Mouse (Mus musculus): ENCODE data around the gene Rps2. TPM values are rescaled to one million over a fixed set of nuclear protein-coding genes. Genes with fewer than 3 reads are reported as not detected.
"Not testable (repeated sequence)": the region's sequence is repeated elsewhere in the genome, so short reads cannot be mapped to it uniquely, and the experiment has no call there.

Rps2 gene
- 770 and 771 TPM in 2 replicates for polyA plus RNA-seq (2015; fragmentation: Nextera tagmentation; extraction: Ambion mirVana)

GRCm38 (mm10) chr17:24717943-24718342 is at the start of gene Rps2, which contains the start of gene Rnf151:
Gene Rps2, plus strand, starts transcription at chr17:24718116.
Gene Rnf151, minus strand, starts transcription at chr17:24718063.
- peak within 1 kb of the TSS; percentile 88 for H3K4me3 ChIP-seq (replicated peaks)
- no peaks in the 10 kb centered on the region for H3K9me3 ChIP-seq
- WGBS, result 88% methylated on average over 4 of the region's 4 CpGs
- H3K27ac ChIP-seq, result no peak within 1 kb of the TSS
- no peaks in the 10 kb centered on the region for H3K27me3 ChIP-seq
- peaks cover 37% of the 10 kb centered on the region for H3K36me3 ChIP-seq
- peak within 1 kb of the TSS; percentile 92; the same call in 1 of the 2 replicates for H3K9ac ChIP-seq (replicated peaks)
- peaks cover 31% of the 10 kb centered on the region for H3K4me1 ChIP-seq (replicated peaks)
- peak within 1 kb of the TSS; percentile 82 for H3K4me2 ChIP-seq (replicated peaks)
- no peak for ATAC-seq

- H3K27ac ChIP-seq, result peak overlapping the region; percentile 84
- WGBS, result 12% methylated on average over 15 of the region's 15 CpGs
- peak overlapping the region; percentile 82 for H3K4me2 ChIP-seq (replicated peaks)
- H3K4me3 ChIP-seq (replicated peaks), result peak overlapping the region; percentile 96
- H3K9me3 ChIP-seq, H3K27me3 ChIP-seq, H3K36me3 ChIP-seq: not testable (repeated sequence)
- H3K4me1 ChIP-seq (replicated peaks), result peaks cover 32% of the 10 kb centered on the region
- H3K9ac ChIP-seq (replicated peaks), result peak overlapping the region; percentile 98
- peak; percentile 49 for ATAC-seq
These were observed 48.7 kb upstream of the Rps2 start for GRCm38 (mm10) chr17:24669214-24669544.

- H3K36me3 ChIP-seq, result no peaks in the 10 kb centered on the region
- H3K4me2 ChIP-seq (replicated peaks), result peak within 1 kb of the TSS; percentile 82
- no peaks in the 10 kb centered on the region for H3K27me3 ChIP-seq
- H3K27ac ChIP-seq, result peak within 1 kb of the TSS; percentile 84
- peak within 1 kb of the TSS; percentile 96 for H3K4me3 ChIP-seq (replicated peaks)
- no peaks in the 10 kb centered on the region for H3K9me3 ChIP-seq
- under 1% methylated on average over 66 of the region's 80 CpGs for WGBS
- peak; percentile 99 for ATAC-seq
- peaks cover 32% of the 10 kb centered on the region for H3K4me1 ChIP-seq (replicated peaks)
- peak within 1 kb of the TSS; percentile 98 for H3K9ac ChIP-seq (replicated peaks)
These were observed 48.2 kb upstream of the Rps2 start, which contains the start of gene Zfp598 for GRCm38 (mm10) chr17:24669545-24670245. Gene Zfp598, plus strand, starts transcription at chr17:24669687.

GRCm38 (mm10) chr17:24670246-24670844 is 47.6 kb upstream of the Rps2 start:
- ATAC-seq, result no peak
- 17% methylated on average over 8 of the region's 8 CpGs for WGBS
- H3K4me3 ChIP-seq (replicated peaks), result peak overlapping the region; percentile 96

GRCm38 (mm10) chr17:24671346-24671745 is 46.6 kb upstream of the Rps2 start:
- no peak for ATAC-seq
- Histone ChIP-seq H3K4me3 (replicated peaks) (no peak overlapping the region), H3K4me1 (replicated peaks) (peaks cover 32% of the 10 kb centered on the region), H3K27me3 (no peaks in the 10 kb centered on the region), H3K4me2 (replicated peaks) (peak overlapping the region; percentile 82), H3K9me3 (no peaks in the 10 kb centered on the region), H3K27ac (no peak overlapping the region), H3K36me3 (no peaks in the 10 kb centered on the region), H3K9ac (replicated peaks) (peak overlapping the region; percentile 98)
- 79% methylated on average over 5 of the region's 5 CpGs for WGBS

More at GRCm38 (mm10) chr17:24670246-24670844, 47.6 kb upstream of the Rps2 start:
- Histone ChIP-seq H3K27ac (peak overlapping the region; percentile 84), H3K4me2 (replicated peaks) (peak overlapping the region; percentile 82), H3K4me1 (replicated peaks) (peaks cover 32% of the 10 kb centered on the region), H3K36me3 (no peaks in the 10 kb centered on the region), H3K9me3 (no peaks in the 10 kb centered on the region), H3K9ac (replicated peaks) (peak overlapping the region; percentile 98), H3K27me3 (no peaks in the 10 kb centered on the region)

- H3K4me2 ChIP-seq (replicated peaks), result no peak overlapping the region
These were observed 45.8 kb upstream of the Rps2 start for GRCm38 (mm10) chr17:24672141-24672540.

GRCm38 (mm10) chr17:24674277-24674676 is 43.6 kb upstream of the Rps2 start:
- WGBS, result 90% methylated on average over 7 of the region's 7 CpGs
- ATAC-seq, result no peak

More at GRCm38 (mm10) chr17:24672141-24672540, 45.8 kb upstream of the Rps2 start:
- Histone ChIP-seq H3K9ac (replicated peaks) (0 out of 2 replicates have a peak overlapping the region, but pooled peaks have one; percentile 98), H3K9me3 (no peaks in the 10 kb centered on the region), H3K4me3 (replicated peaks) (no peak overlapping the region), H3K27me3 (no peaks in the 10 kb centered on the region), H3K27ac (no peak overlapping the region), H3K4me1 (replicated peaks) (peaks cover 32% of the 10 kb centered on the region), H3K36me3 (peaks cover 8% of the 10 kb centered on the region)
- 46% methylated on average over 5 of the region's 5 CpGs for WGBS
- no peak for ATAC-seq

GRCm38 (mm10) chr17:24676187-24676586 is 41.7 kb upstream of the Rps2 start:
- H3K36me3 ChIP-seq, result peaks cover 48% of the 10 kb centered on the region
- WGBS, result 55% methylated on average over 2 of the region's 2 CpGs
- ATAC-seq, result no peak
- H3K4me2 ChIP-seq (replicated peaks), result no peak overlapping the region
- H3K4me1 ChIP-seq (replicated peaks), result peaks cover 12% of the 10 kb centered on the region
- no peak overlapping the region for H3K27ac ChIP-seq
- no peak overlapping the region for H3K9ac ChIP-seq (replicated peaks)
- no peaks in the 10 kb centered on the region for H3K27me3 ChIP-seq
- no peak overlapping the region for H3K4me3 ChIP-seq (replicated peaks)
- H3K9me3 ChIP-seq, result no peaks in the 10 kb centered on the region

More at GRCm38 (mm10) chr17:24674277-24674676, 43.6 kb upstream of the Rps2 start:
- peaks cover 29% of the 10 kb centered on the region for H3K36me3 ChIP-seq
- H3K4me3 ChIP-seq (replicated peaks), result no peak overlapping the region
- no peaks in the 10 kb centered on the region for H3K27me3 ChIP-seq
- no peaks in the 10 kb centered on the region for H3K9me3 ChIP-seq
- peaks cover 24% of the 10 kb centered on the region for H3K4me1 ChIP-seq (replicated peaks)
- no peak overlapping the region for H3K27ac ChIP-seq
- no peak overlapping the region for H3K9ac ChIP-seq (replicated peaks)
- no peak overlapping the region for H3K4me2 ChIP-seq (replicated peaks)

GRCm38 (mm10) chr17:24676877-24677276 is 41.0 kb upstream of the Rps2 start:
- peaks cover 6% of the 10 kb centered on the region for H3K4me1 ChIP-seq (replicated peaks)
- H3K9ac ChIP-seq (replicated peaks), result no peak overlapping the region
- ATAC-seq, result no peak
- H3K27me3 ChIP-seq, result no peaks in the 10 kb centered on the region
- H3K4me2 ChIP-seq (replicated peaks), result no peak overlapping the region
- H3K36me3 ChIP-seq, result peaks cover 53% of the 10 kb centered on the region
- no peak overlapping the region for H3K4me3 ChIP-seq (replicated peaks)
- H3K27ac ChIP-seq, result no peak overlapping the region
- WGBS, result 96% methylated on average over 5 of the region's 5 CpGs
- no peaks in the 10 kb centered on the region for H3K9me3 ChIP-seq

- WGBS, result 95% methylated on average over 24 of the region's 24 CpGs
- Histone ChIP-seq H3K27ac (no peak overlapping the region), H3K4me2 (replicated peaks) (no peak overlapping the region), H3K36me3 (peaks cover 60% of the 10 kb centered on the region), H3K27me3 (no peaks in the 10 kb centered on the region), H3K9me3 (no peaks in the 10 kb centered on the region), H3K4me1 (replicated peaks) (no peaks in the 10 kb centered on the region; the same call in 1 of the 2 replicates), H3K4me3 (replicated peaks) (no peak overlapping the region), H3K9ac (replicated peaks) (no peak overlapping the region)
- ATAC-seq, result no peak
These were observed 40.3 kb upstream of the Rps2 start for GRCm38 (mm10) chr17:24677500-24678080.

- no peak for ATAC-seq
- H3K4me2 ChIP-seq (replicated peaks), result peak overlapping the region; percentile 19; the same call in 1 of the 2 replicates
- 28% methylated on average over 16 of the region's 16 CpGs for WGBS
- H3K9ac ChIP-seq (replicated peaks), result no peak overlapping the region
- no peak overlapping the region for H3K27ac ChIP-seq
- H3K4me1 ChIP-seq (replicated peaks), result peaks cover 43% of the 10 kb centered on the region
- H3K4me3 ChIP-seq (replicated peaks), result no peak overlapping the region
- peaks cover 20% of the 10 kb centered on the region for H3K36me3 ChIP-seq
- H3K27me3 ChIP-seq, result peaks cover 45% of the 10 kb centered on the region
- no peaks in the 10 kb centered on the region for H3K9me3 ChIP-seq
These were observed 31.4 kb upstream of the Rps2 start for GRCm38 (mm10) chr17:24686514-24686913.

- H3K4me2 ChIP-seq (replicated peaks), result peak overlapping the region; percentile 79
These were observed 30.7 kb upstream of the Rps2 start for GRCm38 (mm10) chr17:24687146-24687595.

More at GRCm38 (mm10) chr17:24687146-24687595, 30.7 kb upstream of the Rps2 start:
- no peak for ATAC-seq
- peaks cover 43% of the 10 kb centered on the region for H3K4me1 ChIP-seq (replicated peaks)
- H3K4me3 ChIP-seq (replicated peaks), result peak overlapping the region; percentile 81
- H3K27me3 ChIP-seq, result peaks cover 45% of the 10 kb centered on the region
- H3K27ac ChIP-seq, result no peak overlapping the region
- no peaks in the 10 kb centered on the region for H3K9me3 ChIP-seq
- peaks cover 20% of the 10 kb centered on the region for H3K36me3 ChIP-seq
- peak overlapping the region; percentile 46 for H3K9ac ChIP-seq (replicated peaks)
- WGBS, result 2% methylated on average over 25 of the region's 25 CpGs
